Mouse (Mus musculus) lung, embryonic 14.5 days (tissue): ENCODE measurements at regions not wholly inside any gene's neighbourhood (a gene's known extent, or its start where the extent isn't known, plus 50 kb on each side); places are given as distances from the start of the nearest gene placed in this dataset.

Experiments
- ATAC-seq: fragments of 200-750 bp; cut with Nextera tagmentation; 2 replicates; pipeline ENCODE4 v1.8.0; 2017; ENCODE audit warnings: mild to moderate bottlenecking, moderate TSS enrichment, moderate library complexity; ENCODE audit not compliant: insufficient read depth
- DNase-seq: peaks from one replicate; pipeline ENCODE4 v3.0.0-alpha.2; 2015
- H3K27ac ChIP-seq: fragments of 300-500 bp; sonication (generic); 2 replicates; pipeline ENCODE4 v1.5.1; 2014; ENCODE audit warnings: low read depth, mild to moderate bottlenecking, moderate library complexity
- H3K27me3 ChIP-seq: fragments of 300-500 bp; sonication (generic); 2 replicates; pipeline ENCODE4 v1.6.1; 2014; ENCODE audit warnings: low read length, control low read depth; ENCODE audit not compliant: insufficient read depth
- H3K36me3 ChIP-seq: fragments of 300-500 bp; sonication (generic); 2 replicates; pipeline ENCODE4 v1.6.1; 2014; ENCODE audit warnings: control low read depth; ENCODE audit not compliant: insufficient read depth
- H3K4me1 ChIP-seq: fragments of 300-500 bp; sonication (generic); 2 replicates; pipeline ENCODE4 v1.6.1; 2014; ENCODE audit warnings: antibody characterized with exemption, control low read depth; ENCODE audit not compliant: insufficient read depth
- H3K4me2 ChIP-seq: fragments of 300-500 bp; sonication (generic); 2 replicates; pipeline ENCODE4 v1.6.1; 2014; ENCODE audit warnings: mild to moderate bottlenecking
- H3K4me3 ChIP-seq: fragments of 300-500 bp; sonication (generic); 2 replicates; pipeline ENCODE4 v1.5.1; 2014; ENCODE audit warnings: low read depth, low read length
- H3K9ac ChIP-seq: fragments of 300-500 bp; sonication (generic); 2 replicates; pipeline ENCODE4 v1.6.1; 2014
- H3K9me3 ChIP-seq: fragments of 300-500 bp; sonication (generic); 2 replicates; pipeline ENCODE4 v1.6.1; 2016; ENCODE audit warnings: low read depth, low read length, control low read depth
- CTCF ChIP-seq: IDR thresholded peaks from 2 replicates; pipeline ENCODE4 v1.5.1; 2016; ENCODE audit warnings: antibody characterized with exemption, low read depth
- WGBS: fragments of 180-500 bp; shearing (Covaris S2); extraction: QIAGEN DNeasy Blood & Tissue Kit; methylation state at CpG from one replicate; pipeline ENCODE4 v1.1.7; 2014; 5-methylcytosine and 5-hydroxymethylcytosine counted together

DNA sequence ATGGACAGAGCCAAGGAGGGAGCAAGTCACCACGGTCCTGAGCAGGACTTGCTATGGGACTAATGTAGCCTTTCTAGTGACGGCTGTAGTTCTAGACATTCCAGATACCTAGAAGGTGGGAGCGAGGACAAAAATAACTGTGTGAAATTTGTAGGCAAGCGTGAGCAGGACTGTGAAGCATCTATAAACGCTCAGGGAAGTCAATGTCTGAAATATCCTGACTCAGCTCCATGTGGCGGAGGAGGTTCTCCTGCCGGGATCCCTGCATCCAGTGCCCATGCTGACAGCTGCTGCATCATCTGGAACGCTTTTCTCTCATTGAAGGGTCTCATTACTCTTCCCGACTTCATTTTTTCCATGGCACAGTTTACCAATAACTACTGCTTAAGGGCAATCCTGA lies 87.6 kb downstream of the Chst2 start:
- Histone ChIP-seq H3K27me3 (no peaks in the 10 kb centered on the region), H3K4me2 (no peak overlapping the region), H3K27ac (no peak overlapping the region), H3K9ac (no peak overlapping the region), H3K4me1 (no peaks in the 10 kb centered on the region), H3K36me3 (no peaks in the 10 kb centered on the region), H3K9me3 (no peaks in the 10 kb centered on the region), H3K4me3 (no peak overlapping the region)
- 83% methylated on average over 9 of the region's 9 CpGs for WGBS
- DNase-seq = no peak
- ATAC-seq = no peak
- no peak for TF ChIP-seq CTCF

DNA sequence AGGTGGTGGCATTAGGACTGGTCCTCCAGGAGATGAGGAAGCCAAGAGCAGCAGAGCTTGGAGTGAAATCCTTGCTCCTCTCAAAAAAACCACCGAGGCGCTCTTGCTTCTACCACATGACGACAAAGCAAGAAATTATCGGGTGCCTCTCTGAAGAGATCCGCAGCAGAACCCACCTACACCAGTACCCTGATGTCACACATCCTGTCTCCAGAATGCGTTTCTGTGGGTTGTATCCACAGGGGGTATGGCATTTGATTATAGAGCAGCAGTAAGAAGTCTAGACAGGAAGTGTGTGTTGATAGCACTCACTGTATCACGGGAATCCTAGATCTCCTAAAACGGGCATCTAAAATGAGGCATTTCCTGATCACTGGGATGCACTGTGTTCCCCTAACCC lies 89.8 kb downstream of the Chst2 start:
- Histone ChIP-seq H3K36me3 (no peaks in the 10 kb centered on the region), H3K27me3 (no peaks in the 10 kb centered on the region), H3K4me3 (no peak overlapping the region), H3K27ac (no peak overlapping the region), H3K9ac (no peak overlapping the region), H3K4me2 (no peak overlapping the region), H3K4me1 (no peaks in the 10 kb centered on the region), H3K9me3 (no peaks in the 10 kb centered on the region)
- TF ChIP-seq CTCF = no peak
- WGBS = 74% methylated on average over 8 of the region's 8 CpGs
- ATAC-seq = peak; percentile 31; the same call in 1 of the 2 replicates
- DNase-seq = no peak

DNA sequence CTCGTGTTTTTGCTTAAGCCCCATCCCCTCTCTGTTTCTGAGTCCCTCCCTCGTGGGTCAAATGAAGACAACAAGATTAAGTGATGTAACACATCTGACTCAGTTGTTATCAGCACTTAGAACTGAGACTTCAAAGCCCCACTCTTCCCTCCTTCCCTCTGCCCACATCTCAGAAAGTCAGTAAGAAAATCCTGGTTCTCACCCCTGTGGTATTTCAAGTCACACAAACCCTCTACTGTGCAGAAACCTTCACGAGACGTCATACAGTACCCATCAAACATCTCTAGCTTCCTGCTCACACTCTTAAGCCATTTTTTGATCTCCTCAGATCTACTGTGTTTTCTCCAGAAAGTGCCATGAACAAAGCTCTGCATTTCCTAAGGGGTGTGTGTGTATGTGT lies 91.4 kb downstream of the Chst2 start:
- Histone ChIP-seq H3K4me3 (no peak overlapping the region), H3K4me2 (no peak overlapping the region), H3K27me3 (no peaks in the 10 kb centered on the region), H3K9ac (no peak overlapping the region), H3K27ac (no peak overlapping the region), H3K36me3 (no peaks in the 10 kb centered on the region), H3K9me3 (no peaks in the 10 kb centered on the region), H3K4me1 (no peaks in the 10 kb centered on the region)
- DNase-seq (no peak), ATAC-seq (no peak)
- 33% methylated on average over 4 of the region's 4 CpGs for WGBS
- no peak for TF ChIP-seq CTCF

DNA sequence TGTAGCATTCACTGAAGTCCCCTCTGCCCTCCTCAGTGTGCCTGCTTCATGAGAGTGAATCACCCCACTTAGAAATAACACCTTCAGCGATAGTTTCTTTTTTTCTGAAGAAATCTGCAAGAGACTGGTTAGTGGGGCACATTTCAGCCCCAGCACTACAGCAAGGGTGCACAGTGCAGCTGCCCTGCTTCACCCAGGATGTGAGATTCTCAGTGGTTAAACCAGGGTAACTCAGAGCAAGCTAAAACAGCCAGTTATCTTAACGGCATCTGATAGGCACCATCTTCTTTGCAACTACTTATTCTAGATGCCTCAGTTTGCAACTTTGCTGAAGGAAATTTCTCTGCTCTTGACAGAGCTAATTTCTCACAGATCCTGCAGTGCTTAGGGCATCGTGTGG lies 94.9 kb downstream of the Chst2 start:
- no peak for DNase-seq
- 64% methylated on average over 3 of the region's 3 CpGs for WGBS
- ATAC-seq = no peak

DNA sequence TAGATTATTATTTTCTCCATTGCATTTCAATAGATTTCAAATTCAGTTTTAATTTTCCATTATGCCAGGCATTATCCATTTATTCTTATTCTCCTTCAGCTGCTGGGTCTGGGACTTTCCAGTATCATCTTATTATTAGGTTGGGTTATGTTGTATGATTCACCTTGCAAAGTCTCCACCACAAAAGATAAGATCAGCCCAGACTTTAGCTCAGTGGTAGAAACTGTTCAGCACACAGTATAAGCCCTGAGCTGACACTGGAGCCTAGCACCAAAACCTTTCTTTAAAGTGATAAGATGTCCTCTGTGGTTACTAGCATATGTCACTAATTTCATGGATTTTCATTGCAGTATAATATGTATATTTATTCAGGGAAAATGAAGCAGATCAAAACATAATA lies 117.5 kb downstream of the Chst2 start:
- no peaks in the 10 kb centered on the region for H3K36me3 ChIP-seq
- no peaks in the 10 kb centered on the region for H3K9me3 ChIP-seq
- DNase-seq = no peak
- H3K27ac ChIP-seq = no peak overlapping the region
- ATAC-seq = no peak
- no peak overlapping the region for H3K9ac ChIP-seq
- H3K27me3 ChIP-seq = no peaks in the 10 kb centered on the region
- no peaks in the 10 kb centered on the region for H3K4me1 ChIP-seq
- TF ChIP-seq CTCF = no peak
- no peak overlapping the region for H3K4me2 ChIP-seq
- H3K4me3 ChIP-seq = no peak overlapping the region

More for the DNA sequence above, 94.9 kb downstream of the Chst2 start:
- TF ChIP-seq CTCF = no peak
- H3K9me3 ChIP-seq = no peaks in the 10 kb centered on the region
- no peak overlapping the region for H3K4me2 ChIP-seq
- no peaks in the 10 kb centered on the region for H3K27me3 ChIP-seq
- H3K27ac ChIP-seq = no peak overlapping the region
- no peak overlapping the region for H3K9ac ChIP-seq
- no peaks in the 10 kb centered on the region for H3K36me3 ChIP-seq
- H3K4me1 ChIP-seq = no peaks in the 10 kb centered on the region
- no peak overlapping the region for H3K4me3 ChIP-seq

DNA sequence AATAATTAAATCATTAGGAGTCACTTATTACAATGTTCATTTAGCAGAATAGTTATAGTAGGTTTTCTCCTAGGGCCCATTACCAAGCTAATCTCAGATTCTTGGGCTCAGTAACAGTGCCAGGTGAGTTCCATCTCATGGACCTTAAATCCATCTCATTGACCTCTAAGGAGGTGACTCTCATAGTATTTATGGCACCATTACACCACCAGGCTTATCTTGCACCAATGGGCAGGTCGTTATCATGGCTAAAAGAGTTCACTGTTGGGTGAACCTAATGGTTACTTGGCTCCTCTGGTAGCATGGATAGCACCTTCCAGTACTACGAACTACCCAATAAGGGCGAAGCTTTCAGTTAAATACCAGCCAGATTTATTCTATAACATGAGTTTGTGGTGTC lies 123.5 kb downstream of the Chst2 start:
- WGBS = 80% methylated on average over 3 of the region's 3 CpGs
- H3K27me3 ChIP-seq = no peaks in the 10 kb centered on the region
- no peak overlapping the region for H3K9ac ChIP-seq
- no peak for TF ChIP-seq CTCF
- no peaks in the 10 kb centered on the region for H3K9me3 ChIP-seq
- no peak overlapping the region for H3K27ac ChIP-seq
- ATAC-seq (no peak), DNase-seq (no peak)
- H3K4me2 ChIP-seq = no peak overlapping the region
- no peaks in the 10 kb centered on the region for H3K36me3 ChIP-seq
- H3K4me3 ChIP-seq = no peak overlapping the region
- peaks cover 4% of the 10 kb centered on the region; the same call in 1 of the 2 replicates for H3K4me1 ChIP-seq

DNA sequence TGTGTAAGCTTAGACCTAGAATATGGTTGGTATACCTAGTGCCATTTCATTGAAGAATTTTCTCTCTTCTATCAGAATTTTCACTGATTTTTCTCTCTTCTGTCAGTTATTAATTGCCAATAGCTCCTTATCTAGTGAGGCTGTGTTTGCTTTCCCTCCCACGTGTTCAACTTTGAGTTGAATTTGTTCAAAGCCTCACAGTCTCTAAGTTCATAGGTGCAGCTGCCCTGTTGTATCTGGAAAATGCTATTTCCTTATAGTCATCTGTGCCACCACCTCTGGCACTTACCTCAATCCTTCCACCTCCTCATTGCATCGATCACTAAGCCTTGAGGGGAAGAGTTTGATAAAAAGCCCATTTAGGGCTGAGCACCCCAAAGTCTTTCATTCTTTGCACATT lies 124.0 kb downstream of the Chst2 start:
- H3K4me3 ChIP-seq = no peak overlapping the region
- H3K27me3 ChIP-seq = no peaks in the 10 kb centered on the region
- H3K4me2 ChIP-seq = no peak overlapping the region
- TF ChIP-seq CTCF = no peak
- 52% methylated on average over 2 of the region's 2 CpGs for WGBS
- H3K9ac ChIP-seq = no peak overlapping the region
- DNase-seq (no peak), ATAC-seq (no peak)
- H3K4me1 ChIP-seq = peaks cover 4% of the 10 kb centered on the region; the same call in 1 of the 2 replicates
- H3K36me3 ChIP-seq = no peaks in the 10 kb centered on the region
- H3K27ac ChIP-seq = no peak overlapping the region
- no peaks in the 10 kb centered on the region for H3K9me3 ChIP-seq
